Mouse (Mus musculus) thymus, postnatal 10 days (tissue): ENCODE results near the gene 4930404H24Rik.

ENCODE experiments used
- DNase-seq, 2 experiments: peaks; one replicate each; pipeline ENCODE4 v3.0.0; 2021; ENCODE audit warnings: low spot score in 2 of 2

The 4930404H24Rik gene

GRCm38 (mm10) chr2:153529931-153530766, 37.6 kb downstream of the 4930404H24Rik start, which contains the start of gene Nol4l:
Nol4l (minus strand) TSS chr2:153529971.
- peak in 1 of 2 experiments; percentile 20 for DNase-seq

- no peak for DNase-seq
Measured at GRCm38 (mm10) chr2:153530948-153531347, 38.4 kb downstream of the 4930404H24Rik start.

- no peak for DNase-seq
Measured at GRCm38 (mm10) chr2:153533981-153534380, 41.4 kb downstream of the 4930404H24Rik start.

- no peak for DNase-seq
Measured at GRCm38 (mm10) chr2:153538898-153539297, 46.3 kb downstream of the 4930404H24Rik start.

GRCm38 (mm10) chr2:153542936-153543668, 50.5 kb downstream of the 4930404H24Rik start:
- no peak for DNase-seq
